Mouse (Mus musculus) frontal cortex, adult 2 months (tissue): ENCODE measurements at regions not wholly inside any gene's neighbourhood (a gene's known extent, or its start where the extent isn't known, plus 50 kb on each side); places are given as distances from the start of the nearest gene placed in this dataset.

Experiments
- DNase-seq, 2 experiments: peaks; one replicate each; pipeline ENCODE4 v3.0.0; 2022; ENCODE audit warnings: low spot score in 1 of 2; ENCODE audit errors: extremely low spot score in 1 of 2

DNA sequence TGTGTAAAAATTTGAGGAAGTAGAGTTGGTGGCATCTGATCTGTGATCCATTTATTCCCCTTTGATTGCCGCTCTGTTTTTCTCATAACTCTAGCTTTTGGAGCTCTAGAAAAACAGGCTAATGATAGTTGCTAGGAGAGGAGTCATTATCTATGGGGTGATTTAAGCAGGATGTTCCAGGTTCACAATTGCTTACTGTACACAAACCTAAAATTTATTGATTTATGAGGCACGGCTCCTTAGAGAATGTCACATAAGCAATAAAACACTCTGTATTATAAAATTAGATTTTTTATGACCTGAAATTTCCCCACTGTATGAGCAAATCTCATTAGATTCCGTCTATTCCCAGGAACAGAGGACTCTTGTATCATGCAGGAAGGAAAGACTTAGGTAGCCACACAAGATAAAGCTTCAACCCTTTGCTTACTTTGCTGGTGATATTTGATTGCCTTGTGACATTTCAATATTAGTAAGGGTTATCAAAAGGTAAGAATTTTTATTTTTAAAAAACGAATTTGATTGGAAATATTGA is 360.8 kb upstream of the Ptger4 start:
- DNase-seq: no peak

DNA sequence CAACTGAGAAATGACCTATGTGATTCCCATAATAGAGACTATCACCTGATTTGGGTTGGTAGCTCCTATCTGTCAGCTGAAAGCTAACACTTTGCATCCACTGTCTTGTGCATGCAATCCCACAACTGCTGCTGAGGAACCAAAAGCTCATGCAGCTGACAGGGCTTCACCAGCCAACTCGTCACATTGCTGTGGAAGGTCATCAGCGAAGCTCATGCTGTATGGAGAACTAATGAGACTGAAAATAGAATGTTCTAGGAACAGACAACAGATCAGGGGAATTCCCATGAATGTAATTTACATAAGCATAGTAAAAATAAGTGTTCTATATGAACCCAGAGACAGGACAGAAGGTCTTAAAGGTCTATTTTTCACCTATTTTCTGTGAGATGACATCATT is 363.5 kb upstream of the Ptger4 start:
- no peak for DNase-seq

DNA sequence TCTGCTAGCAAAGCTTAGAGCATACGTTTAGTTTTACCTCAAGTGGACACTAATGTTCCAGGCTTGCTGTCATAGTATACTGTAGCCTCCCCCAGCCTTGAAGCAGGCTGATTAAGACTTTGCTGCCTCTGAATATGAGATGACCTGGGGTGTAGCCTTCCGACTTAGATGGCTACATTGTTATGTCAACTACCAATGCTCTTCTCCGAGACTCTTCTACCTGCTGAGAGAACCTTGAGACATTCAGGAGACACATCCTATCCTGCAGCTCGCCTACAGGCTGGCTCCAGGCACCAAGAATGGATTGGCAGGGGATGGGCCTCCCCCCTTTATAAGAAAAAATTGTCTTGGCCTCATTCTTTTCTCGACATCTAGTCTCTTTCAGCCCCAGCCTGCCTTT is 379.0 kb upstream of the Ptger4 start:
- DNase-seq: no peak

DNA sequence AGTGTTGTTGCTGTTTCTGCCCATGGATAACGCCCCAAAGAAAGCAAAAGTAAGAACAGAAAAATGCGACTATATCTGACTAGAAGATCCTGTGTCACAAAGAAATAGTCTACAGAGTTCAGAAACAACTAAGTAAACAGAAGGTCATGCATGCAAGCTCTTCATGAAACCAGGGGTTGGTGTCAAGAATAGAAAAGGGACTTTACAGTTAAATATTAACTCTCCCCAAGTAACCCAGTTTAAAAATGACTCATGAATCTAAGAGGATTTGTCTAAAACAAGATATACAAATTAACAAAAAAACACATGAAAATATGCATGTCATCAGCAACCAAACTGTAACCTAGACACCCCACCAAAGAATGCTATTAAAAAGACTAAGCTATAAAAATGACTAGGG is 381.4 kb upstream of the Ptger4 start:
- DNase-seq: no peak

DNA sequence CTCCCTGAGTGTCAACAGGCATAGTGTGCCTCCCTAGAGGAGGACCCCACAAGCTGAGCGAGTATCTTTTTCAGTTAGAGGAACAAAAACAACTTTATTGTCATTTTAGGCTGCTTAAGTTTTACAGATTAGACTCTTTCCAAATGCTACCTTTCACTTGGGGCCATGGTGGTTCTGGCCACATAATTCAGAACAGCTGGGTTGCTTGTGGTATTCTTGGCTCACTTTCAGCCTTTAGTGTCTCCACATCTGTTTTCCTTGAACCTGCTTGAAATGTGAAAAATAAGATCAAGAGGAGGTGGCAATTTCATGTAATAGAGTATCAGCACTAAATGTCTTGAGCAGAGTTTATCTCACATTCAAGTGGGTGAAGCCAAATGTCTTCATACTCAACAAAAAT is 402.7 kb upstream of the Ptger4 start:
- DNase-seq: no peak

DNA sequence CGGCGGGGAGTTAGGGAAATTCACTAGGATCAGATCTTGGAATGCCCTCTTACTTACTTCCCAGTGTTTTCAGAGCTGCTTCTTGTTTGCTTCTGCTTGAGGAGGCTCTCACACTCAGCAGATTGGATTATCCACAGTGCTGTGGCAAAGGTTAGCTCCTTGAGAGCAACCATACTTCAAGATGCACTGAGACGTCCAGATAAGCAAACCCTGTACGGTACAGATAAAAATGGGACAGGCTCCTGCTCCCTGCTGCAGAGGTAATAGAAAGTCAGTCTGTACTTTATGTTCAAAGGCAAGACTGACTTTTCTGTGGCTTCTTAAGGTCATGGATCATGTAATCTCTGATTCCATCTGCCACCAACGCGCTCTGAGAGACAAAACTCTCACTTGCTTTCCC is 414.8 kb upstream of the Ptger4 start:
- DNase-seq: no peak

DNA sequence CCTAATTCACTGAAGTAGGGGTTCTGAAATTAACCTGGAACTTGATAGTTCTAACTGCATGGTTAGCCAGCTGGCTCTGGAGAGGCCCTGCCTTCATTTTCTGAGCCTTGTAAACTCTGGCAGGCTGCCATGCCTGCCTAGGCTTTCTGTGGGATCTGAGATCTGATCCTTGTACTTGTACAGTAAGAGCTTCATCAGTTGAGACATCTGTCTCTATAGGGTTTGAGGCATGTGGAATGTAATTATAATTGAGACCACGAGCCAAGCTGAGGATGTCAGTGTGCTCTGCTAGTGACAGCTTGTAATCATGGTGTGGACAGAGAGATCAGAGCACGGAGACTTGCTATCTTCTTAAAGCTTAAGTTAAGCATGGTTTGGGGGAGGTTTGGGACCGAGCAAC is 416.8 kb upstream of the Ptger4 start:
- no peak for DNase-seq

DNA sequence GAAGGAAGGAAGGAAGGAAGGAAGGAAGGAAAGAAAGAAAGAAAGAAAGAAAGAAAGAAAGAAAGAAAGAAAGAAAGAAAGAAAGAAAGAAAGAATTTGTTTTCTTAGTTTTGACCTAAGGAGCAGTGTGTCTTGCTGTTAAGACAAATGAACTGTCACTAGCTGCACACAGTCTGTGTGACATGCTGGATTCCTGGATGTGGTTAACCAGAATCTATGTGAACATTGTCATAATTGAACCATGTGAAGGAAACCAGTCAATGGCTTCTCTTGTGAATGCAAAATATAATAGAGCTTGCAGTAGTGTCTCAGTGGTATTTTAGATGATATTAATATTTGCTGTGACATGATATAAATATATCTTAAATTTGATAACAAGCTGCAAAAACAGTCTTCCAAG is 427.8 kb upstream of the Ptger4 start:
- DNase-seq: no peak

DNA sequence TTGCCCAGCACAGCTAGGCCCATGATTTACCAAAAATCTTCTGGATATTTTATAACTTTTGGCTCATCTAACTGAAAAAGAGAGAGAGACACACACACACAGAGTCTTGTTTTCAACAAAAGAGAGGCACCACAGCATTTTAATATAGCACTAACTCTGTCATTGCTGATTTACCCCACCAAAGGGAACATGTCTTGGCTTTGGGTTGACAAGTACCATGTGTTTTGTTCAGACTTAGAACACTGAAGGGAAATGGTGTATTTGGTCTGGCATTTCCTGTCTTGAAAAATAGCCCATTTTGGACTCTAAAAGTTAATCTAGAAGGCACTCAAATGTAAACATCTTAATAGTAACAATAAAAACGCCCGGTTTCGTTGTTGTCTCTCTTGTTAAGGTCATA is 432.7 kb upstream of the Ptger4 start:
- DNase-seq: no peak

DNA sequence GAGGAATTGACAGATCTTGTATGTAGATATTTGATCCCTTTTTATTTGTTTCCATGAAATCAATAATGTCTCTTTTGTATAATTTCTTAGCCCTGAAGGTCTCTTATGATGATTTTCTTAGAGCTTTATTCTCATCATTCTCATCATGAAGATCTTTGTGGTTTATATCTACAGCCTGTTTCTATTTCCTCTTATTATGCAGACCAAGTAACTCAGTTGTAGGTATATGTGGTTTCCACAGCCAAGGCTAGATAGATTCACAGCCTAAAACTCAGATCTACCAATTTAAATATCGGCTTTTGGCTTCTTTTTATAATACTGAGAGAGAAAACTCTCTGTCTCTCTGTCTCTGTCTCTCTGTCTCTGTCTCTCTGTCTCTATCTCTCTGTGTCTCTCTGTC is 449.8 kb upstream of the Ptger4 start:
- no peak for DNase-seq

DNA sequence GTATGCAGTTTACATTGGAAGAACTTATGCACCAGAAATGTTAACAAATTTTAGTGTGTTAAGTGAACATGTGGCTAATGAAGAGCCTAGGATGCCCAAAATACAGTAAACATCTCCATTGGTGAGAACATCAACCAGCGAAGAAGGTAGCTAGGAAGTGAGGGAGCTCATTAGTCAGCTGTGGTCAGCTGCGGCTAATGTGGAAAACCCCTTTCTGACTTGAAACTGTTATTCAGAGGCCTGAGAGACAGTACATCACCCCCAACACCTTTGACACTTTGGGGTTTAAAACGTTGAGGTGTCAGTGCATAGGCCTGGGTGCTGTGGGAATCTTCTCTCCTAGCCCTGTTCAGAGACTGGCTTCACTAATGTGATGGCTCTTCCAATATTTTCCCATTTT is 451.0 kb upstream of the Ptger4 start:
- DNase-seq: no peak

DNA sequence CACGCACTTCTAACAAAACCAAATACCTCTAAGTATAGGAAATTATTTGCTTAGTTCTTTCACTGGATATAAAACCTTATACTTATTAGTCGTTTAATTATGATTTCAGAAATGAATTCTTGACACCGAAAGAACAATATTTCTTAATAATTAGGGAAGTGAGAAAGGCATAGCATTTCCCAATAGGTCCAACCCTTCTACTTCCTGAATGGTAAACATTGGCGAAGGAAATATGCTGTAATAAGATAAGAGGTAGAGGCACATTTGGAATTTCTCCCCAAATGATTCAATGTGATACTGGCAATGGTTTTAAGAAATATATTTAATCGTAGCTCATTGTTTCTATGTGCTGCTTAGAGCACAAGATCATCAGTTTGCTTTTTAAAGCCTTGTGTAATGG is 464.5 kb upstream of the Ptger4 start:
- DNase-seq: no peak

DNA sequence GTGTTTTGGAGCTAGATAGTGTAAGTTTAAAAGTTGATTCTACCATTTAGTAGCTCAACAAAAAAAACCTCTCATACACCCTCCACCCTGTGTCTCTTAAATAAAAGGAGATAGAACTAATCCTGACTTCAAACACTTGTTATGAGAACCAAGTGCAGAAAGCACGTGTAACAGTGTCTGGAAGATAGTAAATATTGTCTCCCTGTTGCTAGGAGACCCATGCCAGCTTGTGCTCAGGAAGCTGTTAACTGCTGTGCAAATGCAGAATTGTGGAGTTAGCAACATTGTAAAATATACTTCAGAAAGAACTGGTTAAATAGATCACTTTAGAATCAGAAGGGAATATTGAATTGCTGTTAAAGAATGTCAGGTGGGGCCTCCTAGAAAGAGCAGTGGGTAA is 496.7 kb upstream of the Ptger4 start:
- peak in 1 of 2 experiments; percentile 1 for DNase-seq

DNA sequence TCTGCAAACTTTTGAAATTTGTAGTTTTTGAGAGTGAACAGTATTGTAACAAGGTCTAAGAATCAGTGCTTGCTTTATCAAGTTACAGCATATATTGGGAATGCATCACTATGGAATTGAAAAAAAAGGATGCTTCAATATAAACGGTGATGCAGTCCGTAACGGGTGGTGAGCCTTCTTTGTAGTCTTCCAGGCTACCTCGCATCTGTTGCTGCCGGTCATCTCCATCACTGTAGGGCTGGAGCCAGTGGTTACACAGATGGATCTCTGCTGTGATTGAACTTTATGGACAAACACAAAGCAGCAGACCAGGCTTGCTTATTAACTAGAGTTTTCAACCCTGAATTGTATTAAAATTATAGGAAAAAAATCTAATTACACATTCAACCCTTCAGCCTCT is 499.9 kb upstream of the Ptger4 start:
- DNase-seq: no peak

DNA sequence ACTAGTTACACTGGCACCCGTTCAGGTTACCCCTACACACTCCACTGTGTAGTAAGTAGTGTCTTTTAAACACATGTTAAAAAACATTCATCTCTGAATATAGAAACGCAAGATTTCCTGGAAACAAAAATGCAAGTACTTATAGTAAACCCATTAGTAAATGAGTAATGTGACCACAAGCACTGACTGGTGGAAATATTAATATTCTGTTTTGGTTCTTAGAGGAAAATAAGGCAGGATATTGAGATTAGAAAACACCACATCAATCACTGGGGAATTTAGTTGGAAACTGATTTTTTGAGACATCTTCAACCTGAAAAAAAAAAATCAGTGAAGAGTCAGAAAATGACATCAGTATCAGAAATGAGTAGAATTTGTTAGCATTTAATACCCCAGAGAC is 514.7 kb upstream of the Ptger4 start:
- no peak for DNase-seq

DNA sequence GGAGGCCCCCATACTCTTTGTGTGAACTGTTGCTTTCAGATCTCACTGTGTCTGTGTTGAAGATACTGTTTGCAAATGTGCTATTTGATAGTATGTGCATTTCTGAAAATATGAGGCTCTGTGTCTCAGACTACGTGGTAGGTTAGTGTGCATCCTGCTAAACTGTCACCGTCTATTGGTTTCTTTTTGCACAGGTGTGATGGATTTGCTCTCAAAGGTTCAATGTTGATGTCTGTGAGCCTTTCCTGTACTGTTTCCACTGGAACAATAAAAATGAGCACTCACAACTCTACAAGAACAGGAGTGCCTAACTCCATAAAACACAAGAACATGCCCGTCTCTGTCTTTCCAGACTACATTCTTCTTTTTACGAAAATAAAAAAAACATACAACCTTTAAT is 518.2 kb upstream of the Ptger4 start:
- DNase-seq: no peak

DNA sequence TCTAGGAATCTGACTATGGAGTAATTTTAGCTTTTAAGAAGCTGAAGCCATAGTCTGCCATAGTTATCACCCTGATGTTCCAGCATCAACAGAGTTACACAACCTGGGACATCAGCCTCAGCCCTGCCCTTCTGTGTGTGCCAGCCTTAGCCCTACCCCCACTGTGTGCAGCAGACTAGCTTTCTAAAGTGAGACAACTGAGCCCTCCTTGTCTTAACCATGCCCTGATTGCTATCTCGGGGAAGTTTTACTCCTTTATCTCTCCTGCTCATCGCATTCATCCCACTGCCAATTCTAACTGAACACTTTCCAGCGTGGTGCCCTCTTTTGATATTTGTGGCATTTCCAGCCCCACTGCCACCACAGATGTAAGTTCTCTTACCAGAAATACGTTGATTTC is 522.5 kb upstream of the Dab2 start:
- DNase-seq: no peak

DNA sequence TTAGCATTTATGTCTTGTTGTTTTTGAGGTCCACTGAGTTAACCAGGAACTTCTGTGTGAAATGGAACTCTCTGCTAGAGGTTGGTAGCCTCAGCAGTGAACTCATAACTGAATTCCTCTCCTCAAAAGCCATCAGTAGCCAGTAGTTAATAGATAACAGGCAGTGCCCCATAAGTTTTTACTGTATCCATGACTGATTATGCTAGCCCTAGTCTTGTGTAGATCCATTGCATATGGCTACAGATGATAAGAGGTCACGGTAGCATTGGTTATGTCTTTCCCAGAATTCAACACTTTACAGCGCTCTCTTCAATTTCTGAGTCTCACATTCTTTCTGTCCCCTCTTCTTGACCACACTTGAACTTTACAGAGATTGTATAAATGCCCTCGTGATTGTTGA is 499.7 kb upstream of the Dab2 start:
- DNase-seq: no peak

DNA sequence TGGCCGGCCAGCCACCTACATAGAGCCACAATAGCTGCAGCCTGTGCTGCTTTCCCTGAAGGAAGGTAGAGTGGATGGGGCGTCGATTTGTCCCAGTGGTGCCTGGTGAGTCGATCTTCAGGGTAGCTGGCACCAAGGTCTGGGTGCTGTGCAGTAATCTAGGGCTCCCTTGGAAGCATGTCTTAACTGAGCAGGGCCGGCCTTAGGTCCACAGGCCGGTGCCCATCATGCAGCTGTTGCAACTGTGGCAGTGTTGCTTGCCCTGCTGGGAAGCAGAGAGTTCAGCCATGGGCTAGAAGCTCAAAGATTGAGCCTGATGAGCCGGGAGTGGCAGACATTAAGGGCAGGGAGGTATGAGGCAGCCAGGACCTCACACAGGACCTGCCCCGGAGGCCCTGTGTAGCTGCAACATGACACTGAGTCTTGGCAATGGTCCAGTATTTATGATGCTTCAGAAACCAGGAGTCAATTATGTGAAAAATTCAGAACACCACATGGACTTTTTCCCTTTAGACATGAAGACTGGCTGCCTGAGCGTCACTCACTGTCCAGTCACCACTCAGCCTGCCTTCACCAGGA is 488.3 kb upstream of the Dab2 start:
- DNase-seq: no peak

DNA sequence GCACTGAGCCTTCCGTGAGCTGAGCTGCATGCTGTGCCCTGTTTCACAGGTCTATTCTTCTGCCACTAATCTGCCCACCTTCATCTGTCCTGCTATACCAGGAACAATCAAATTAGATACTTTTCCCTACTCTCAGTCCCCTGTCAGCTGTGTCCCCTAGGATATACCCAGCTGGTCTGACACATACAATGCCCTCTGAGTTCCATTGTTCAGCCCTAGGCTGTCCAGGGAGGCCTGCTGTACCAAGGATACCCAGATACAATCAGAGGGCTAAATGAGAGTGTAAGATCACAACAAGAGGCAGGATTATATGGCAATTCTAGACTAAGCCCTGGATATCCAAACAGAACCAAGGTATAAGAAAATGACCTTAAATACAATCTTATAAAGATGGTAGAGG is 487.6 kb upstream of the Dab2 start:
- no peak for DNase-seq

DNA sequence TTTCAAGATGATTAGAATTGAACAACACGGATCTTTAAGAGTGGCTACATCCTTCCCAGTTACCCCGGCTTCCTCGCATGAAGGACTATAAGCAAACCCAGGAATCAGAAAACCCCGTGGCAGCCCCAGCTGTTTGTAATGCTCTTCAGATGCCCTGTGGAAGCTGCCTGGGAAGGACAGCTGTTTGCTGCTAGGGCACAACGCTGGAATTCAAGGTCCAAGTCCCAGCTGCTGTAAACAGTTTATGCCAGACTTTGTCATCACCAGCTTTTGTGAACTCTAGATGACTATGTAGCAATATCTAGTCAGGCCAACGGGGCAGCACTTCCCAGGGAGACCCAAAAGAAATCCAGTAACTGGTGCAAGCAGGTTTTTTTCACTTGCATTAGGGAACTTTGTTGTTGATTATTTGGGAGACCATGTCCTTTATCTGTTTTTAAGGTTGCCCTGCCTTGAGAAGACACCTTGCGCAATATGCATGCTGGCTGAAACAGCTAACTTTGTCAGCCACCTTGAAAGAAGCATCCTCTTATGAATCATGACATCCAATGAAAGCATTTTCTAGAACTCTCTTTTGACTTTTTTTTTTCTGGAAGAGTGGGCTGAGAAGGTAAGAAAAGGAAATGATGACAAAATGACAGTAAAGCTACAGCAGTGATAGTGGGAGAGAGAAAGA is 481.5 kb upstream of the Dab2 start:
- DNase-seq: no peak

DNA sequence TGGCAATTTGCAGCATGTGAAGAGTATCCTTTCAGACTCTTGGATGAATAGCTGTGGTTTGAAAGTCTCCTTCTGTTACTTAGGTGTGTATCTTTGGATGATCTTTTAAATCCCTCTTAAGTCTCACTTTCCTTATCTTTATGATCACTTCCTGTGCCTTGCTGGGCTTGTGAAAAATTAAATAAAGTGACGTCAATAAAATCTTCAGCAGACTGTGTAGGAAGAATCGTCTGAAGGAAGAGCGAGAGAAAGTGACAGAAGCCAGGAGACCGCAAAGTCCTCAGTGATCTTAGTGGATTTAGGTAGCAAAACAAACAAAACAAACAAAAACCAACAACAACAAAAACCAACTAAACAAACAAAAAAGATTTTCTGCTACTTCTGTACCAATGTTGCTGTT is 459.6 kb upstream of the Dab2 start:
- no peak for DNase-seq
